Mouse (Mus musculus) right cerebral cortex, postnatal 36 days (tissue): ENCODE data around the gene Egf.

Experiments
- DNase-seq, 2 experiments: peaks; one replicate each; pipeline ENCODE4 v3.0.0; 2022; ENCODE audit warnings: low spot score in 2 of 2, mixed read lengths in 1 of 2

Gene Egf

GRCm38 (mm10) chr3:129650931-129651330, 104.2 kb downstream of the Egf start:
- no peak for DNase-seq

GRCm38 (mm10) chr3:129650293-129650612, 104.9 kb downstream of the Egf start:
- no peak for DNase-seq

GRCm38 (mm10) chr3:129649586-129650292, 105.4 kb downstream of the Egf start:
- DNase-seq: no peak

- DNase-seq: no peak
Measured at GRCm38 (mm10) chr3:129648598-129648997, 106.5 kb downstream of the Egf start.

GRCm38 (mm10) chr3:129647312-129647711, 107.8 kb downstream of the Egf start:
- no peak for DNase-seq

GRCm38 (mm10) chr3:129646781-129647180, 108.3 kb downstream of the Egf start:
- no peak for DNase-seq

GRCm38 (mm10) chr3:129645409-129645808, 109.7 kb downstream of the Egf start:
- DNase-seq: no peak

GRCm38 (mm10) chr3:129641621-129642020, 113.5 kb downstream of the Egf start:
- DNase-seq: peak in 1 of 2 experiments; percentile 45

- DNase-seq: peak in 1 of 2 experiments; percentile 43
Measured at GRCm38 (mm10) chr3:129640211-129641000, 114.7 kb downstream of the Egf start.

- DNase-seq: no peak
Measured at GRCm38 (mm10) chr3:129639701-129640100, 115.4 kb downstream of the Egf start.

GRCm38 (mm10) chr3:129637446-129637845, 117.7 kb downstream of the Egf start:
- DNase-seq: no peak

GRCm38 (mm10) chr3:129634260-129634901, 120.7 kb downstream of the Egf start:
- peak in 1 of 2 experiments; percentile 23 for DNase-seq

GRCm38 (mm10) chr3:129633518-129633917, 121.6 kb downstream of the Egf start:
- DNase-seq: no peak

- no peak for DNase-seq
Measured at GRCm38 (mm10) chr3:129631857-129632256, 123.3 kb downstream of the Egf start.

GRCm38 (mm10) chr3:129631018-129631417, 124.1 kb downstream of the Egf start:
- DNase-seq: no peak
